Mouse (Mus musculus): ENCODE results near the gene Gm4981.
"Not testable (repeated sequence)": the region's sequence is repeated elsewhere in the genome, so short reads cannot be mapped to it uniquely, and the experiment has no call there.

GRCm38 (mm10) chr10:58232641-58232969 lies 3.9 kb downstream of the Gm4981 start, which contains the start of gene Duxf3:
- not testable (repeated sequence) for TF ChIP-seq CTCF (conservative IDR thresholded peaks at IDR 0.05; ENCODE audit: low read length); NANOG (IDR thresholded peaks at IDR 0.05; ENCODE audit: borderline replicate concordance, low read length)

Data from E14TG2a.4 (cell line).